Mouse (Mus musculus) adrenal gland, adult 18-20 months (tissue): Measurements from ENCODE around the gene Rragd. TPM values are rescaled to one million over a fixed set of nuclear protein-coding genes. Genes with fewer than 3 reads are reported as not detected.

Source experiments
- total RNA-seq, 2 experiments: library from RNA; stranded (reverse); gene quantifications; 1 replicate in 1 of 2; 2 replicates in 1 of 2; pipeline ENCODE4 v1.2.3; 2021

The Rragd gene
- total RNA-seq, 2 experiments from 2014 or later: 16.1 to 21.1 TPM

Other genes with a start within 250 kb of the Rragd start
- 10 to 100 TPM; 31.8 to 36.5 TPM for gene Lyrm2, start 182.8 kb upstream of the Rragd start, total RNA-seq
- 1 to 10 TPM; 2.0 to 3.3 TPM for gene Ankrd6, start 32.2 kb upstream of the Rragd start, total RNA-seq
- 10 to 100 TPM; 69.9 to 77.8 TPM for gene Ube2j1, start 48.4 kb downstream of the Rragd start, total RNA-seq
- gene Gabrr2, start 80.0 kb downstream of the Rragd start, total RNA-seq: under 1 TPM; 0.22 to 0.30 TPM
- not detected for gene Gabrr1, start 149.5 kb downstream of the Rragd start, total RNA-seq
- gene Pm20d2, start 206.7 kb downstream of the Rragd start, total RNA-seq: 10 to 100 TPM; 10.3 to 37.9 TPM
- 1 to 10 TPM in 1 of 2 experiments, under 1 TPM in 1; 0.86 to 1.0 TPM for gene Srsf12, start 226.0 kb downstream of the Rragd start, total RNA-seq